Mouse (Mus musculus) mature B cell (primary cell): ENCODE measurements around the gene Casp8.
"Not testable (repeated sequence)": the region's sequence is repeated elsewhere in the genome, so short reads cannot be mapped to it uniquely, and the experiment has no call there.

Experiments used
- in situ Hi-C: fragments of 300-500 bp; cut with MboI; formaldehyde crosslinking; loops from 2 replicates; pipeline ENCODE4 v1.14.3; 2019

The Casp8 gene

DNA sequence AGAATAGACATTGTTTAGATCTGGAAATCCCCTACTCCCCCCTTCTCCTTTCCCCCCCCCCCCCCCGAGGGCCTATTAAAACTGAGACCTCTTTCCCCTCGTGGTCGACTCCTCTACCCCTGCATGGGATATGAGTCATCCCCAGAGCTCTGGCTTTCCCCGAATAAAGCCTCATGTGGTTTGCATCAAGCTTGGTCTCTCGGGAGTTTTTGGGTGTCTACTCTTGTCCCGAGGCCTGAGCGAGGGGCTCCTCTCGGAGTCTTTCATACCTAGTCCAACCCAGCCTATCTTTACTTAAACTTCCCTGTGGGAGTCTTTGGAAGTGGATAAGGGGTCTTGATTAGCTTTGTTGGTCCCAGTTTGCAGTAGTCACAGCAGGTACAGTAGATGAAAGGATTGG, 97.2 kb downstream of the Casp8 start:
- in situ Hi-C loops, result not testable (repeated sequence)
